Mouse (Mus musculus): Measurements from ENCODE around the gene Fancc. TPM values are rescaled to one million over a fixed set of nuclear protein-coding genes. Genes with fewer than 3 reads are reported as not detected.
A peak's percentile ranks its signal among the peaks of the same experiment; 100 is the strongest.

Fancc gene
- polyA plus RNA-seq, 1 experiment from 2014 or later: 17.7 TPM

DNA sequence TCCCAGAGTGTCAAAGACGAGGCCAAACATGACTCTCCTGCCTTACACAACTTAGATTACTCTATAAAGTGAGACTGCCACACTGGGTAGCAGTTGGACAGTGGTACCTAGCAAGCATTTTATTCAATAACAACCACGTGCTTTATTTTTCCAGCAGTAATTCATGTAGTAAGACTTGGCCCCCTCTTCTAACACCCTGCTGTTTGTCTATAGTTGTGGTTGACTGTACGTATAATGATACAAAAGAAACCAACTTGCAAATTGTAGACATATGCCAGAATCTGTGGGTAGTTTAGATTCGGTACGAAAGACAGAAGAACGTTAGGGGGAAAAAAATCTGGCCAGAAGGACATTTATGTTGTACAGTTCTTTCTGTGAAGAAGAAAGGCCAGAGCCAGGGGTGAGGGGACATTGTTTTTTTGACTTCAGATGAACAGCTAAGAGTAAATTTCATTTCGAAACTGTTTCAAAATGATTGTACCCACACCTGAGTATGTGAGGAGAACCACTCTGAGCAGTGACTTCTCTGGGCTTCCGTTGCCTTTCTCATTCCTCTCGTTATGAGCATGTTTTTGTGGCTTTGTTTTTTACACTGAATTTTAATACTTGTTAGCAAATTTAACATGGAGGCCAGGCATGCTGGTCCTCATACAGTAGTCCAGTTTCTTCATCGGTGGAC is 222.5 kb downstream of the Fancc start:
- 55% methylated on average over 10 of the region's 10 CpGs for WGBS
- no peaks in the 10 kb centered on the region for H3K36me3 ChIP-seq
- peak overlapping the region; percentile 41 for H3K4me3 ChIP-seq (replicated peaks)
- H3K27me3 ChIP-seq (replicated peaks): no peaks in the 10 kb centered on the region
- H3K9me3 ChIP-seq: no peaks in the 10 kb centered on the region
- no peak overlapping the region; the same call in 1 of the 2 replicates for H3K27ac ChIP-seq
- ATAC-seq: no peak
- peaks cover 39% of the 10 kb centered on the region for H3K4me1 ChIP-seq (replicated peaks)
- peak overlapping the region; percentile 54 for H3K4me2 ChIP-seq (replicated peaks)
- H3K9ac ChIP-seq: peak overlapping the region; percentile 50

GRCm38 (mm10) chr13:63273859-63274258 is 223.2 kb downstream of the Fancc start:
- peak overlapping the region; percentile 36; the same call in 1 of the 2 replicates for H3K27ac ChIP-seq
- H3K4me2 ChIP-seq (replicated peaks): peak overlapping the region; percentile 54
- peaks cover 36% of the 10 kb centered on the region for H3K4me1 ChIP-seq (replicated peaks)
- peak overlapping the region; percentile 50 for H3K9ac ChIP-seq
- H3K27me3 ChIP-seq (replicated peaks): no peaks in the 10 kb centered on the region
- H3K4me3 ChIP-seq (replicated peaks): peak overlapping the region; percentile 41
- ATAC-seq: no peak
- H3K36me3 ChIP-seq: no peaks in the 10 kb centered on the region
- H3K9me3 ChIP-seq: no peaks in the 10 kb centered on the region
- 50% methylated on average over 2 of the region's 2 CpGs for WGBS

- WGBS: 8% methylated on average over 27 of the region's 27 CpGs
- no peaks in the 10 kb centered on the region for H3K36me3 ChIP-seq
- peaks cover 28% of the 10 kb centered on the region for H3K4me1 ChIP-seq (replicated peaks)
- peak overlapping the region; percentile 48 for H3K9ac ChIP-seq
- H3K27me3 ChIP-seq (replicated peaks): no peaks in the 10 kb centered on the region
- no peaks in the 10 kb centered on the region for H3K9me3 ChIP-seq
- peak overlapping the region; percentile 86 for H3K27ac ChIP-seq
- peak; percentile 96 for ATAC-seq
- peak overlapping the region; percentile 41 for H3K4me3 ChIP-seq (replicated peaks)
- peak overlapping the region; percentile 57 for H3K4me2 ChIP-seq (replicated peaks)
Observed at GRCm38 (mm10) chr13:63272602-63273229, 224.4 kb downstream of the Fancc start.

DNA sequence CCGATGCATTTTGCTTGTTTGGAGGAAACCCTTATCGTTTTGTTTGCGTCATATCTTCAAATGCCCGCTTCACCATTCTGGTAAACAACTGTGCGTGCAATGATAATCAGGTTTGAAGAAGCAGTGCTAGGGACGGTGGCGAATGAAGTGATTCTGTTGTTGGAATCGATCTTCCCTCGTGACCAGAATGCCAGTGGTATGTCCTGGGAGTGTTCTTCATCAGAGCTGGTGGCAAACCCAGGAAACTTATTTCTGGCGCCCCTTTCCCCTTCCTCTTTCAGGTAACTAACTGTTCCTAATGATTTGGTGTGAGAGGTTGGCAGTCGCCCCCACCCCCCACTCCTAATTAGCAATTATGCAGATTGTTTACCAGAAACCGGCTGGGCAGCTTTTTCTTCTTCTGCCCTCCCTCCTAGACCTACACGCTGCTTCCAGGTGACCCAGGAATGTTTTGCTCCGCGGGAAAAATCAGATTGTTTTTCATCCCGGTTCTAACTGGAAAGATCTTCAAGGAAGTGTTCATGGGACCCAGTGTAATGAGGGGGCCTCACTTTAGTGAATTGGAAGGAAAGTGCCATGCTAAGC is 225.0 kb downstream of the Fancc start:
- peaks cover 28% of the 10 kb centered on the region for H3K4me1 ChIP-seq (replicated peaks)
- no peaks in the 10 kb centered on the region for H3K36me3 ChIP-seq
- H3K27me3 ChIP-seq (replicated peaks): no peaks in the 10 kb centered on the region
- H3K4me3 ChIP-seq (replicated peaks): peak overlapping the region; percentile 41
- peak overlapping the region; percentile 86 for H3K27ac ChIP-seq
- WGBS: 16% methylated on average over 16 of the region's 16 CpGs
- peak overlapping the region; percentile 48 for H3K9ac ChIP-seq
- ATAC-seq: no peak; the same call in 1 of the 2 replicates
- peak overlapping the region; percentile 57 for H3K4me2 ChIP-seq (replicated peaks)
- H3K9me3 ChIP-seq: no peaks in the 10 kb centered on the region

GRCm38 (mm10) chr13:63270191-63270590 is 226.9 kb downstream of the Fancc start:
- Histone ChIP-seq H3K9me3 (no peaks in the 10 kb centered on the region), H3K4me3 (replicated peaks) (no peak overlapping the region), H3K4me2 (replicated peaks) (peak overlapping the region; percentile 41), H3K36me3 (no peaks in the 10 kb centered on the region), H3K9ac (no peak overlapping the region), H3K4me1 (replicated peaks) (peaks cover 36% of the 10 kb centered on the region), H3K27me3 (replicated peaks) (no peaks in the 10 kb centered on the region), H3K27ac (peak overlapping the region; percentile 20; the same call in 1 of the 2 replicates)
- ATAC-seq: no peak
- WGBS: 55% methylated on average over 5 of the region's 5 CpGs

DNA sequence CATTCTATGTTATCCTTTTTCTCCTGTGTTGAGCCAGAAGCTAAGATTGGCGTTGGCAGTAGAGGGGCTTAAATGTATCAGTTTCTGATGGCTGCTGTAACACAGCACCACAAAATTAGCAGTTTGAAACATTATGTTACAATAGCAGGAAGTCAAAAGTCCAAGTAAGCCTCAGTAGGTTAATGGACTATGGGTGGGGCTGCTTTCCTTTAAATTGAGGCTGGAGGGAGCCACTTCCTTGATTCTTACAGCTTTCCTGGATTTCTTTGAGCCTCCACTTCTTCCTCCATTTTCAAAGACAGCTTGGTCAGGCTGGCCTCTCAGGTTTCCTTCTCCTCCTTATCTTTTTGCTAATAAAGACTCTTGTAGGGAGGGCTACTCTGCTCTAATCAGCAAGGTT is 228.3 kb downstream of the Fancc start:
- 77% methylated on average over 1 of the region's 1 CpGs for WGBS
- peak; percentile 56 for ATAC-seq
- peak overlapping the region; percentile 87 for H3K27ac ChIP-seq
- H3K36me3 ChIP-seq: no peaks in the 10 kb centered on the region
- no peaks in the 10 kb centered on the region for H3K27me3 ChIP-seq (replicated peaks)
- no peaks in the 10 kb centered on the region for H3K9me3 ChIP-seq
- peaks cover 36% of the 10 kb centered on the region for H3K4me1 ChIP-seq (replicated peaks)
- H3K4me3 ChIP-seq (replicated peaks): no peak overlapping the region
- no peak overlapping the region for H3K9ac ChIP-seq
- peak overlapping the region; percentile 47 for H3K4me2 ChIP-seq (replicated peaks)

- Histone ChIP-seq H3K27me3 (replicated peaks) (no peaks in the 10 kb centered on the region), H3K9me3 (no peaks in the 10 kb centered on the region), H3K27ac (peak overlapping the region; percentile 87), H3K36me3 (no peaks in the 10 kb centered on the region), H3K4me2 (replicated peaks) (peak overlapping the region; percentile 47), H3K9ac (no peak overlapping the region), H3K4me3 (replicated peaks) (no peak overlapping the region), H3K4me1 (replicated peaks) (peaks cover 36% of the 10 kb centered on the region)
- peak; percentile 50; the same call in 1 of the 2 replicates for ATAC-seq
- 58% methylated on average over 4 of the region's 4 CpGs for WGBS
Observed at GRCm38 (mm10) chr13:63268371-63268770, 228.7 kb downstream of the Fancc start.

DNA sequence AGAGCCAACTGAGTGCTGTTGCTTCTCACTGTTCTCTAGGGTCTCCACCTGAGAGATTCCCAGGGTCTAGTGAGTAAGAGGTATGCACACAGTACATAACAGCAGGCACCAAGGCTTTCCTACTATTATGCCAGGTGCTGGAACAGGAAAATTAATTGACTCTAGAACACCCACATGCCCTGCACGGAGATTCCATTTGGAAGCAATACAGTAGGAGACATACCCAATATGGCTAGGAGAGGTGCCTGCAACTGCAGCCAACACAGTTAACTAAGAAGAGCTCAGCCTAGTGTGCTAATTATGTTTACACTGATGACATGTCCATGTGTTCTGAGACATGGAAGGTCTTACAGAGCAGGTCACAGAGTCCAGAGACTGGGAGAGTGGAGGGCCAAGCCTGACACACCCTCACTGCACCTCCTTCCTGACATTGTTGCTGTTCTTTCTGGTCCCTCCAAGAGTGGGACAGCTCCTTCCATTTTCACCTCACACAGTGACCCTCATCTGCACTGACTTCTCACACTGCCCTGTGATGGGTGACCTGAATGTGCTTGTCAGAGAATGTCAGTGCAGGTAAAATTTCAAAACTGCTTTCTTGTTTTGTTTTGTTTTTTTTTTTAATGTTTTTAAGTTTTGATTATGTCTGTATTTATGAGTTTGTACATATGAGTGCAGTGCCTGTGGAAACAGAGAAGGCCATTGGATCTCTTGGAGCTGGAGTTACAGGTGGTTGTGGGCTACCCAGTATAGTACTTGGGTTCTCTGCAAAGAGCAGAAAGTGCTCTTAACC is 234.7 kb downstream of the Fancc start:
- Histone ChIP-seq H3K27ac (no peak overlapping the region), H3K9ac (no peak overlapping the region), H3K9me3 (no peaks in the 10 kb centered on the region), H3K4me3 (replicated peaks) (no peak overlapping the region), H3K4me1 (replicated peaks) (peaks cover 47% of the 10 kb centered on the region), H3K27me3 (replicated peaks) (no peaks in the 10 kb centered on the region), H3K4me2 (replicated peaks) (no peak overlapping the region), H3K36me3 (peaks cover 3% of the 10 kb centered on the region; the same call in 1 of the 2 replicates)
- ATAC-seq: no peak
- 71% methylated on average over 1 of the region's 1 CpGs for WGBS

DNA sequence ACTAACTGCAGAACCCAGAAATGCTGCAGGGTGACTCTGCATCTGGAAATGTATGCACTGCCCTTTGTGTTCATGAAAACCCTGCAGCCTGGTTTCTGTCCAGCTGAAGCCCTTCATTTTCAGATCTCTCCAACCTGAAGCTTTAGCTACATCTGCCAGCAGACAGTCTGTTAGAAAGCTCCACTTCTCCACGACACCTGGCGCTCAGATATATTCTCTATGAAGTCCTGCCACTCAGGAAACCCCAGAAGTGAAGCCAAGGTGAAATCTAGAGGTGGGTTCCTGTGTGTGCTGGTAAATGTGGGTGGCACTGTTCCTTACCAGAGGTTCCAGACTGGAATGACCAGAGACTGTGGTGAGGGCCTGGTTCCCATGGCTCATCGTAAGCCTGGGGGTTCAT is 235.4 kb downstream of the Fancc start:
- H3K9ac ChIP-seq: no peak overlapping the region
- H3K4me3 ChIP-seq (replicated peaks): no peak overlapping the region
- H3K9me3 ChIP-seq: no peaks in the 10 kb centered on the region
- peaks cover 43% of the 10 kb centered on the region for H3K4me1 ChIP-seq (replicated peaks)
- H3K4me2 ChIP-seq (replicated peaks): no peak overlapping the region
- ATAC-seq: no peak
- peaks cover 3% of the 10 kb centered on the region; the same call in 1 of the 2 replicates for H3K36me3 ChIP-seq
- no peaks in the 10 kb centered on the region for H3K27me3 ChIP-seq (replicated peaks)
- H3K27ac ChIP-seq: no peak overlapping the region
- WGBS: 94% methylated on average over 3 of the region's 3 CpGs

DNA sequence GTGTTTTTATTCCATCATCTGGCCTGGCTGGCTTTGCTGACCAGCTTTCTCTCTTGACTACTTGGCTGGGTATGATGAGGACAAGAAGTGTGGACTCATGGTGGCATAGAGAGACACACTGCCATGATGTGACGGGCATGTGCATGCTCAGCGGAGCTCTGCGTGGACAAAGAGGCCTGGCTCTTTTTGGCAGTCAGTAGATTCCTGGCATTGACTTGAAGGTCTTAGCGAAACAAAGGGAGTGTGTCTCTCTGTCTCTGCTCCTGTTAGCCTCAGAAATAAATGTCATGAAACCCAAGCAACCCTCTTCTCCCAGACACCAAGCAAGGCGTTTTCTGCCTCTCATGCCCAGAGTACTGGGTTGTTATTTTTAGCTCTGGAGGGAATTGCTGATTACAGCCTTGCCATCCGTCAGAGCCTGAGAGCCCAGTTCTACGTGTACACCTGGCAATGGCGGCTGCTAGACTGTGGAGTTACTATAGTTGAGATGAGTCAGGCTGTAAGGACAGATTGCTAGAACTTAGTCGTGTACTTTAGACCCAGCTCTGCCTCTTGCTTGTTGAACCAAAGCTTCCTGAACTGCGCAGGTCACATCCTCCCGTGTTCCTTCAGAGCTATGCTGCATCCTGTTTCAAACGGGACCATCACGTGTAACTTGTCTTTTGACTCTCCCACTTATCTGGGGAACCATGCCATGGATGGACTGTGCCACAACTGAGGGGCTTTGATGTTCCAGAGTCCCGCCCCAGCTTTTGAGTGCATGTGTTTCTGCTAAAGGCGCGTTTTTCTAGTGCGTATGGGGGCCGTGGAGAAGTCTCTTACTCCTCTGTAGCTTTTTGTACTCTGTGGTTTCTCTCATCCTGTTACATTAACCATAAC is 236.1 kb downstream of the Fancc start:
- no peak overlapping the region for H3K9ac ChIP-seq
- H3K9me3 ChIP-seq: no peaks in the 10 kb centered on the region
- peak; percentile 74 for ATAC-seq
- H3K4me1 ChIP-seq (replicated peaks): peaks cover 44% of the 10 kb centered on the region
- no peak overlapping the region for H3K4me2 ChIP-seq (replicated peaks)
- H3K4me3 ChIP-seq (replicated peaks): no peak overlapping the region
- 58% methylated on average over 18 of the region's 18 CpGs for WGBS
- H3K27ac ChIP-seq: peak overlapping the region; percentile 52
- no peaks in the 10 kb centered on the region for H3K27me3 ChIP-seq (replicated peaks)
- H3K36me3 ChIP-seq: peaks cover 3% of the 10 kb centered on the region; the same call in 1 of the 2 replicates

- H3K4me1 ChIP-seq (replicated peaks): peaks cover 49% of the 10 kb centered on the region
- H3K9ac ChIP-seq: no peak overlapping the region
- no peak overlapping the region for H3K4me2 ChIP-seq (replicated peaks)
- H3K27me3 ChIP-seq (replicated peaks): no peaks in the 10 kb centered on the region
- no peak for ATAC-seq
- H3K4me3 ChIP-seq (replicated peaks): no peak overlapping the region
- H3K9me3 ChIP-seq: no peaks in the 10 kb centered on the region
- WGBS: 53% methylated on average over 4 of the region's 4 CpGs
- no peak overlapping the region for H3K27ac ChIP-seq
- peaks cover 3% of the 10 kb centered on the region; the same call in 1 of the 2 replicates for H3K36me3 ChIP-seq
Observed at GRCm38 (mm10) chr13:63260133-63260532, 236.9 kb downstream of the Fancc start.
